Mouse (Mus musculus) ES-Bruce4 (cell line): ENCODE results near the gene Ski.

Experiments
- CTCF ChIP-seq: IDR thresholded peaks from one replicate; pipeline ENCODE4 v1.8.1; 2011; ENCODE audit warnings: low read depth, low read length
- EP300 ChIP-seq: IDR thresholded peaks from 2 replicates; pipeline ENCODE4 v1.6.1; 2011; ENCODE audit warnings: low read depth, low read length; ENCODE audit not compliant: insufficient read depth

- TF ChIP-seq CTCF = no peak
- TF ChIP-seq EP300 = no peak
Observed at GRCm38 (mm10) chr4:155214793-155215192, 7.6 kb downstream of the Ski start.
